Comparison of ENCODE assay signal across 8 mouse cellular contexts in genomic region chr15:92051353-92052132, GRCm38 (mm10). TPM values are rescaled to one million over a fixed set of nuclear protein-coding genes. Genes with fewer than 3 reads are reported as not detected.
DNase-seq lines count a peak whose midpoint lies in the region; ATAC-seq and TF ChIP-seq lines count a peak whose summit lies in the region.

No protein-coding gene starts in this region.

- H3K4me1 ChIP-seq in heart, embryonic 14.5 days (ENCODE audit: control insufficient read depth in 2 of 2, insufficient read depth in 2 of 2, low read length in 2 of 2): peaks cover 0 to 10% of the 10 kb centered on the region in 2 experiments; a peak in 2 of 4 replicates
- peaks cover 2% of the 10 kb centered on the region; the same call in 1 of the 2 replicates for H3K4me1 ChIP-seq in forebrain, embryonic 11.5 days (replicated peaks; ENCODE audit: control insufficient read depth, insufficient read depth, low read length)
- H3K4me1 ChIP-seq in kidney, postnatal 0 days (replicated peaks; ENCODE audit: insufficient read depth, low read length): no peaks in the 10 kb centered on the region; the same call in 1 of the 2 replicates
- H3K4me1 ChIP-seq in liver, embryonic 13.5 days (replicated peaks): 0 out of 2 replicates have a peak, but pooled peaks cover 2% of the 10 kb centered on the region

- intact Hi-C loops in heart, postnatal 36 days (cut with DNase I): no loop called here

- no peaks in the 10 kb centered on the region for H3K36me3 ChIP-seq in heart, embryonic 14.5 days (ENCODE audit: control insufficient read depth, insufficient read depth, low read length)
- no peaks in the 10 kb centered on the region for H3K36me3 ChIP-seq in forebrain, embryonic 11.5 days (ENCODE audit: control insufficient read depth, insufficient read depth, low read length)
- H3K36me3 ChIP-seq in kidney, postnatal 0 days (ENCODE audit: insufficient read depth, low read length): no peaks in the 10 kb centered on the region
- no peaks in the 10 kb centered on the region for H3K36me3 ChIP-seq in liver, embryonic 13.5 days

- H3K9me3 ChIP-seq in heart, embryonic 14.5 days (ENCODE audit: control insufficient read depth, low read length): no peaks in the 10 kb centered on the region
- no peaks in the 10 kb centered on the region for H3K9me3 ChIP-seq in forebrain, embryonic 11.5 days (ENCODE audit: control insufficient read depth, low read length)
- H3K9me3 ChIP-seq in kidney, postnatal 0 days (replicated peaks; ENCODE audit: low read length): no peaks in the 10 kb centered on the region
- H3K9me3 ChIP-seq in liver, embryonic 13.5 days (replicated peaks): no peaks in the 10 kb centered on the region

- H3K4me2 ChIP-seq in heart, embryonic 14.5 days (ENCODE audit: low read length): peak overlapping the region; percentile 98
- H3K4me2 ChIP-seq in forebrain, embryonic 11.5 days (ENCODE audit: low read depth, low read length, severe bottlenecking): peak overlapping the region; percentile 99
- peak overlapping the region; percentile 82 for H3K4me2 ChIP-seq in kidney, postnatal 0 days (ENCODE audit: low read length)
- H3K4me2 ChIP-seq in liver, embryonic 13.5 days: peak overlapping the region; percentile 48

- no peak for ATAC-seq in heart, embryonic 14.5 days (ENCODE audit: insufficient number of reproducible peaks, insufficient read depth, low FRiP score, low read depth)
- ATAC-seq in forebrain, embryonic 11.5 days (replicated peaks; ENCODE audit: low FRiP score): peak; percentile 80; the same call in 1 of the 2 replicates
- peak; percentile 36; the same call in 1 of the 2 replicates for ATAC-seq in kidney, postnatal 0 days (replicated peaks; ENCODE audit: low FRiP score, low read depth)
- ATAC-seq in liver, embryonic 13.5 days (ENCODE audit: low read depth): no peak

- no peak for TF ChIP-seq CTCF in kidney, postnatal 0 days (IDR thresholded peaks at IDR 0.05; ENCODE audit: low read depth)

- peak overlapping the region; percentile 52 to 70 for H3K4me3 ChIP-seq in heart, embryonic 14.5 days (ENCODE audit: control insufficient read depth in 1 of 2, insufficient read depth in 1 of 2, low read depth in 1 of 2, low read length in 2 of 2)
- peak overlapping the region; percentile 52 for H3K4me3 ChIP-seq in forebrain, embryonic 11.5 days (ENCODE audit: low read depth, low read length)
- peak overlapping the region; percentile 32 for H3K4me3 ChIP-seq in kidney, postnatal 0 days (replicated peaks; ENCODE audit: low read depth, low read length)
- peak overlapping the region; percentile 28 for H3K4me3 ChIP-seq in liver, embryonic 13.5 days (replicated peaks)

- DNase-seq in heart, postnatal 36 days: no peak
- DNase-seq in adrenal gland, postnatal 25 days: peak; percentile 17
- peak; percentile 71 for DNase-seq in forebrain, embryonic 11.5 days (ENCODE audit: low spot score)
- peak; percentile 14 for DNase-seq in kidney, postnatal 0 days (ENCODE audit: low spot score)
- DNase-seq in liver, embryonic 13.5 days: no peak
- DNase-seq in right cerebral cortex, postnatal 36 days (ENCODE audit: low spot score in 2 of 2): peak; percentile 51 to 55
- no peak for DNase-seq in thymus, postnatal 25 days

- H3K9ac ChIP-seq in heart, embryonic 14.5 days (ENCODE audit: low read length): peak overlapping the region; percentile 56
- peak overlapping the region; percentile 47 for H3K9ac ChIP-seq in forebrain, embryonic 11.5 days (ENCODE audit: low read length)
- H3K9ac ChIP-seq in kidney, postnatal 0 days (ENCODE audit: low read depth, low read length): no peak overlapping the region
- H3K9ac ChIP-seq in liver, embryonic 13.5 days: no peak overlapping the region

- under 1% methylated on average over 32 of the region's 35 CpGs for WGBS in heart, embryonic 14.5 days
- WGBS in forebrain, embryonic 11.5 days: under 1% methylated on average over 35 of the region's 35 CpGs
- WGBS in kidney, postnatal 0 days: 0% methylated on average over 32 of the region's 35 CpGs
- 3% methylated on average over 26 of the region's 35 CpGs for WGBS in liver, embryonic 13.5 days (ENCODE audit: insufficient replicate concordance)

- no peak overlapping the region for H3K27ac ChIP-seq in heart, embryonic 14.5 days (replicated peaks in 1 of 2; ENCODE audit: control insufficient read depth in 1 of 2, insufficient read depth in 1 of 2, low read depth in 2 of 2, low read length in 2 of 2)
- no peak overlapping the region for H3K27ac ChIP-seq in forebrain, embryonic 11.5 days (ENCODE audit: low read depth, low read length)
- H3K27ac ChIP-seq in kidney, postnatal 0 days: no peak overlapping the region
- H3K27ac ChIP-seq in liver, embryonic 13.5 days: no peak overlapping the region

- H3K27me3 ChIP-seq in heart, embryonic 14.5 days (ENCODE audit: control insufficient read depth, insufficient read depth, low read length): peaks cover 12% of the 10 kb centered on the region; the same call in 1 of the 2 replicates
- peaks cover 6% of the 10 kb centered on the region for H3K27me3 ChIP-seq in forebrain, embryonic 11.5 days (ENCODE audit: control insufficient read depth, insufficient read depth, low read length)
- no peaks in the 10 kb centered on the region for H3K27me3 ChIP-seq in kidney, postnatal 0 days (ENCODE audit: insufficient read depth, low read length)
- H3K27me3 ChIP-seq in liver, embryonic 13.5 days: peaks cover 16% of the 10 kb centered on the region

RNA-seq across cellular contexts. Expression of gene Cntn1, which starts 0.6 kb away (rescaled TPM):
- 0.39 TPM in 2 replicates for polyA plus RNA-seq in heart, embryonic 14.5 days (2014; fragmentation: Nextera tagmentation; extraction: Ambion mirVana)
- not detected for total RNA-seq in heart, postnatal 36 days (2021)
- 1.6 and 3.2 TPM in 2 replicates for total RNA-seq in adrenal gland, postnatal 25 days (2021)
- polyA plus RNA-seq in forebrain, embryonic 11.5 days (2014; fragmentation: Nextera tagmentation; extraction: Ambion mirVana): 2.3 and 2.8 TPM in 2 replicates
- polyA plus RNA-seq in kidney, postnatal 0 days (2015; fragmentation: Nextera tagmentation; extraction: Ambion mirVana): 1.3 and 1.6 TPM in 2 replicates
- 0.05 and 0.07 TPM in 2 replicates for polyA plus RNA-seq in liver, embryonic 13.5 days (2015; fragmentation: Nextera tagmentation; extraction: Ambion mirVana)

Comparison
In these comparisons a context has a peak if more than half of its experiments do, and no peak if none do; other contexts are left out.
1. ATAC-seq: peak in forebrain, embryonic 11.5 days (single experiment) and kidney, postnatal 0 days (single experiment); none in heart, embryonic 14.5 days (single experiment) and liver, embryonic 13.5 days (single experiment).
2. H3K4me2 ChIP-seq: peak in every context shown above with its lines; median percentile 99 in forebrain, embryonic 11.5 days; 98 in heart, embryonic 14.5 days; 82 in kidney, postnatal 0 days; 48 in liver, embryonic 13.5 days.
3. H3K9ac ChIP-seq: peak in heart, embryonic 14.5 days (single experiment) and forebrain, embryonic 11.5 days (single experiment); none in kidney, postnatal 0 days (single experiment) and liver, embryonic 13.5 days (single experiment).
4. DNase-seq: peak in adrenal gland, postnatal 25 days (single experiment), forebrain, embryonic 11.5 days (single experiment), kidney, postnatal 0 days (single experiment) and right cerebral cortex, postnatal 36 days (2 of 2); none in heart, postnatal 36 days (0 of 2), liver, embryonic 13.5 days (single experiment) and thymus, postnatal 25 days (single experiment).
5. Peak in every context shown above with its lines, with median percentiles within 50 percentile points of each other: H3K4me3 ChIP-seq.